Mouse (Mus musculus) lung, embryonic 16.5 days (tissue): ENCODE results near the gene Gltp. TPM values are rescaled to one million over a fixed set of nuclear protein-coding genes. Genes with fewer than 3 reads are reported as not detected.
A peak's percentile ranks its signal among the peaks of the same experiment; 100 is the strongest.

Source experiments
- ATAC-seq: fragments of 200-750 bp; cut with Nextera tagmentation; 2 replicates; pipeline ENCODE4 v1.8.0; 2017; ENCODE audit warnings: low read depth, mild to moderate bottlenecking, moderate library complexity
- H3K27ac ChIP-seq: fragments of 300-500 bp; sonication (generic); 2 replicates; pipeline ENCODE4 v1.5.1; 2014; ENCODE audit warnings: mild to moderate bottlenecking, control low read depth, low read length
- H3K27me3 ChIP-seq: fragments of 300-500 bp; sonication (generic); 2 replicates; pipeline ENCODE4 v1.6.1; 2014; ENCODE audit warnings: low read depth, low read length, mixed read lengths; ENCODE audit not compliant: control insufficient read depth, insufficient read depth
- H3K36me3 ChIP-seq: fragments of 300-500 bp; sonication (generic); 2 replicates; pipeline ENCODE4 v1.6.1; 2014; ENCODE audit warnings: low read length; ENCODE audit not compliant: control insufficient read depth, insufficient read depth
- H3K4me1 ChIP-seq: fragments of 300-500 bp; sonication (generic); replicated peaks from 2 replicates; pipeline ENCODE4 v1.6.1; 2014; ENCODE audit warnings: low read length, mixed read lengths; ENCODE audit not compliant: control insufficient read depth, insufficient read depth
- H3K4me2 ChIP-seq: fragments of 300-500 bp; sonication (generic); 2 replicates; pipeline ENCODE4 v1.6.1; 2014; ENCODE audit warnings: low read depth, low read length, control low read depth
- H3K4me3 ChIP-seq: fragments of 300-500 bp; sonication (generic); 2 replicates; pipeline ENCODE4 v1.5.1; 2014; ENCODE audit warnings: mild to moderate bottlenecking, low read length, control low read depth
- H3K9ac ChIP-seq: fragments of 300-500 bp; sonication (generic); 2 replicates; pipeline ENCODE4 v1.6.1; 2014; ENCODE audit warnings: low read length, control low read depth
- H3K9me3 ChIP-seq: fragments of 300-500 bp; sonication (generic); 2 replicates; pipeline ENCODE4 v1.6.1; 2016; ENCODE audit warnings: low read length; ENCODE audit not compliant: control insufficient read depth
- WGBS: fragments of 180-500 bp; shearing (Covaris S2); extraction: QIAGEN DNeasy Blood & Tissue Kit; methylation state at CpG from one replicate; pipeline ENCODE4 v1.1.7; 2014; 5-methylcytosine and 5-hydroxymethylcytosine counted together
- polyA plus RNA-seq: library from polyadenylated mRNA; unstranded; fragments of >200 nt; fragmentation: Nextera tagmentation; extraction: Ambion mirVana; gene quantifications from 2 replicates; pipeline ENCODE4 v1.2.1, GENCODE M21; 2015

The Gltp gene
- 104 and 105 TPM in 2 replicates for polyA plus RNA-seq

DNA sequence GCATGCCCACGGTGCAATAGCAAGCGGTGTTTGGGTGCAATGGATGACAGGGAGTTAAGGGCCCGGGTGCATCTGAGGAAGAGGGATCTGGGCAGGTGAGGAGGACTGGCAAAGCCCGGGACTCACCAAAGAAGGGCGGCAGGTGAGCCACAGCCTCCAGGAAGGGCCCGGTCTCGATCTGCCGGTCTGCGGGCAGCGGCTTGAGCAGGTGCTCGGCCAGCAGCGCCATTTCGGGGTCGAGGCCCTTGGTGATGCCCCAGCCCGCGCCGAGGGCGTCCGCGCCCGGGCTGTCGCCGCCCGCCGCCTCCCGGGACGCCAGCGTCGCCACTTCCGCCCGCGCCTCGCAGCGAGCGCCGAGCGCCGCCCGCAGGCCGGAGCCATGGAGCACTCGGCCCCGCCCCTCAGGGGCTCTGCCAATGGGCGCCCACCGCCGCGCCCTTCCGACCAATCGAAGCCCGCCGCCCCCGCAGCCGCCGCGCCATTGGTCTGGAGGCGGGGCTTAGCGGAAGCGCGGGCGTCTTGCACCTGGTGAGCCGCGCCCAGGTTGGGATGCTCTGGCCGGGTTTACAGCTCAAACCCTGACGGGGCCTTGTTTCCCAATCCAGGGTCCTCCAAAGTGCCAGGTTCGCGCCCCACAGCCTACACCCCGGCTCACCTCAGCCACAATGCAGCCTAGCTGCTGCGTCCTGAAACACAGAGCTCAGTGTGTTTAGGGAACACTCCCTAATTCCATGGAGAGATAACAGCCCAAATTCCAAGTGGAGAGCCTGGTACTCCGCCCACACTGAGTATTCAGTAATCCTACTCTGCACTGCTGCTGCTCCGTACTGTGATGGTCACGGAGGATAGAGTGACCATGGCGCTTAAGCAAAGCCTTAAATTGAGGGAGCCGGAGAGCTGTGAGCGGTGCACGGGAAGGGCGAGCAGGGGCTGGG is at the start of gene Gltp:
Gene Gltp (minus strand): TSS at position 352 of the 935 bp plus-strand sequence.
- Histone ChIP-seq H3K9ac (peak within 1 kb of the TSS; percentile 86), H3K4me3 (peak within 1 kb of the TSS; percentile 76), H3K27ac (peak within 1 kb of the TSS; percentile 67), H3K4me2 (peak within 1 kb of the TSS; percentile 95), H3K36me3 (no peaks in the 10 kb centered on the region), H3K27me3 (0 out of 2 replicates have a peak, but pooled peaks cover 2% of the 10 kb centered on the region), H3K9me3 (no peaks in the 10 kb centered on the region), H3K4me1 (peaks cover 9% of the 10 kb centered on the region)
- peak; percentile 97 for ATAC-seq
- 5% methylated on average over 62 of the region's 75 CpGs for WGBS

GRCm38 (mm10) chr5:114738707-114739241 is 48.0 kb upstream of the Gltp start:
- Histone ChIP-seq H3K4me3 (no peak overlapping the region), H3K4me2 (no peak overlapping the region), H3K27ac (peak overlapping the region; percentile 50), H3K27me3 (no peaks in the 10 kb centered on the region), H3K4me1 (peaks cover 15% of the 10 kb centered on the region), H3K9ac (no peak overlapping the region), H3K9me3 (no peaks in the 10 kb centered on the region), H3K36me3 (peaks cover 53% of the 10 kb centered on the region)
- peak; percentile 90 for ATAC-seq
- 70% methylated on average over 12 of the region's 12 CpGs for WGBS

GRCm38 (mm10) chr5:114737090-114737887 is 46.5 kb upstream of the Gltp start:
- WGBS: 61% methylated on average over 21 of the region's 21 CpGs
- peak; percentile 53 for ATAC-seq
- Histone ChIP-seq H3K9me3 (no peaks in the 10 kb centered on the region), H3K4me2 (no peak overlapping the region), H3K4me3 (no peak overlapping the region), H3K36me3 (peaks cover 49% of the 10 kb centered on the region), H3K4me1 (peaks cover 15% of the 10 kb centered on the region), H3K27ac (no peak overlapping the region), H3K9ac (no peak overlapping the region), H3K27me3 (no peaks in the 10 kb centered on the region)

- 93% methylated on average over 15 of the region's 15 CpGs for WGBS
- Histone ChIP-seq H3K36me3 (peaks cover 46% of the 10 kb centered on the region), H3K9ac (no peak overlapping the region), H3K27me3 (no peaks in the 10 kb centered on the region), H3K27ac (no peak overlapping the region), H3K4me2 (no peak overlapping the region), H3K9me3 (no peaks in the 10 kb centered on the region), H3K4me1 (peaks cover 12% of the 10 kb centered on the region; the same call in 1 of the 2 replicates), H3K4me3 (no peak overlapping the region)
- no peak for ATAC-seq
Observed at GRCm38 (mm10) chr5:114733606-114734005, 42.8 kb upstream of the Gltp start.

- Histone ChIP-seq H3K4me3 (no peak overlapping the region), H3K9me3 (no peaks in the 10 kb centered on the region), H3K36me3 (peaks cover 35% of the 10 kb centered on the region), H3K4me2 (no peak overlapping the region), H3K27me3 (no peaks in the 10 kb centered on the region), H3K9ac (no peak overlapping the region), H3K27ac (no peak overlapping the region), H3K4me1 (0 out of 2 replicates have a peak, but pooled peaks cover 2% of the 10 kb centered on the region)
- 82% methylated on average over 15 of the region's 15 CpGs for WGBS
- ATAC-seq: no peak
Observed at GRCm38 (mm10) chr5:114731969-114732368, 41.2 kb upstream of the Gltp start.

GRCm38 (mm10) chr5:114731498-114731897 is 40.7 kb upstream of the Gltp start:
- H3K27me3 ChIP-seq: no peaks in the 10 kb centered on the region
- ATAC-seq: no peak
- peaks cover 34% of the 10 kb centered on the region for H3K36me3 ChIP-seq
- 71% methylated on average over 6 of the region's 6 CpGs for WGBS
- H3K4me3 ChIP-seq: no peak overlapping the region
- no peak overlapping the region for H3K9ac ChIP-seq
- no peaks in the 10 kb centered on the region for H3K9me3 ChIP-seq
- H3K4me1 ChIP-seq: no peaks in the 10 kb centered on the region
- no peak overlapping the region for H3K27ac ChIP-seq
- no peak overlapping the region for H3K4me2 ChIP-seq

DNA sequence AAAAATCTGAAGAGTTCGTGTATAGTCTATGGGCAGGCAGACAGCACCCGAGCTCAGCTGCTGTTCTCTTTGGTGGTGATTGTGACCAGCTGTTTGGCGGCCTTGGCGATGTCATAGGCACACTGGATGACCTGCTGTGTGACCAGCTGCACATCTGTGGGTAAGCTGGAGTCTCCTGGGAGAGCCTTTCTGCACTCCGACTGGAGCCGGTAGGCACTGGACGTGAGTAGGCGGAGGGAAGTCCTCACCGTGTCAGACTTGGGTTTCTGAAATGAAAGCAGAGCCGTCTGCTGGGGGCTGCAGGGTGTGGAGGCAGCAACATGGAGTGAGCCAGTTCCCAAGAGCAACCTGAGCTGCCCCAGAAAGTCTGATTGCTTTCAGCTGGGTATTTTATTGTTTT is 39.3 kb upstream of the Gltp start:
- Histone ChIP-seq H3K36me3 (peaks cover 29% of the 10 kb centered on the region), H3K4me3 (no peak overlapping the region), H3K4me2 (no peak overlapping the region), H3K9me3 (no peaks in the 10 kb centered on the region), H3K9ac (no peak overlapping the region), H3K4me1 (no peaks in the 10 kb centered on the region), H3K27me3 (no peaks in the 10 kb centered on the region), H3K27ac (no peak overlapping the region)
- ATAC-seq: no peak
- 68% methylated on average over 10 of the region's 10 CpGs for WGBS

- peaks cover 18% of the 10 kb centered on the region for H3K36me3 ChIP-seq
- H3K4me1 ChIP-seq: no peaks in the 10 kb centered on the region
- H3K9me3 ChIP-seq: peaks cover 3% of the 10 kb centered on the region; the same call in 1 of the 2 replicates
- no peak overlapping the region for H3K27ac ChIP-seq
- 73% methylated on average over 10 of the region's 10 CpGs for WGBS
- H3K9ac ChIP-seq: no peak overlapping the region
- no peak overlapping the region for H3K4me2 ChIP-seq
- H3K27me3 ChIP-seq: no peaks in the 10 kb centered on the region
- no peak overlapping the region for H3K4me3 ChIP-seq
- no peak for ATAC-seq
Observed at GRCm38 (mm10) chr5:114728160-114728559, 37.4 kb upstream of the Gltp start.

GRCm38 (mm10) chr5:114722846-114723245 is 32.1 kb upstream of the Gltp start:
- 94% methylated on average over 13 of the region's 13 CpGs for WGBS
- Histone ChIP-seq H3K4me3 (no peak overlapping the region), H3K9me3 (peaks cover 3% of the 10 kb centered on the region; the same call in 1 of the 2 replicates), H3K27ac (no peak overlapping the region), H3K27me3 (no peaks in the 10 kb centered on the region), H3K4me2 (no peak overlapping the region), H3K36me3 (peaks cover 28% of the 10 kb centered on the region), H3K9ac (no peak overlapping the region), H3K4me1 (no peaks in the 10 kb centered on the region)
- ATAC-seq: no peak
